Mouse (Mus musculus) liver, adult (tissue): Measurements from ENCODE around the gene Rhog.
A peak's percentile ranks its signal among the peaks of the same experiment; 100 is the strongest.

Source experiments
- GATA4 ChIP-seq: IDR thresholded peaks from 2 replicates; pipeline ENCODE4 v1.6.1; 2014; ENCODE audit warnings: mild to moderate bottlenecking, low read length; ENCODE audit not compliant: insufficient replicate concordance

Rhog gene

GRCm38 (mm10) chr7:102255954-102256353, at the start of gene Rhog:
TSS of gene Rhog (minus strand) at chr7:102256054.
- no peak for TF ChIP-seq GATA4

- TF ChIP-seq GATA4 = no peak
Measured at GRCm38 (mm10) chr7:102305596-102305995, 49.7 kb upstream of the Rhog start.

GRCm38 (mm10) chr7:102302471-102302870, 46.6 kb upstream of the Rhog start:
- no peak for TF ChIP-seq GATA4

GRCm38 (mm10) chr7:102300761-102301160, 44.9 kb upstream of the Rhog start:
- no peak for TF ChIP-seq GATA4

GRCm38 (mm10) chr7:102293234-102293633, 37.4 kb upstream of the Rhog start:
- TF ChIP-seq GATA4 = no peak

- TF ChIP-seq GATA4 = no peak
Measured at GRCm38 (mm10) chr7:102292228-102292627, 36.4 kb upstream of the Rhog start.

- TF ChIP-seq GATA4 = no peak
Measured at GRCm38 (mm10) chr7:102289466-102289865, 33.6 kb upstream of the Rhog start.

GRCm38 (mm10) chr7:102282261-102282660, 26.4 kb upstream of the Rhog start:
- no peak for TF ChIP-seq GATA4

GRCm38 (mm10) chr7:102281403-102281802, 25.5 kb upstream of the Rhog start:
- no peak for TF ChIP-seq GATA4

- no peak for TF ChIP-seq GATA4
Measured at GRCm38 (mm10) chr7:102272422-102272948, 16.6 kb upstream of the Rhog start.

- no peak for TF ChIP-seq GATA4
Measured at GRCm38 (mm10) chr7:102268395-102268748, 12.5 kb upstream of the Rhog start.

GRCm38 (mm10) chr7:102267601-102268394, 11.9 kb upstream of the Rhog start, which contains the start of gene Stim1:
TSS of gene Stim1 (plus strand) at chr7:102267806.
- TF ChIP-seq GATA4 = peak; percentile 31; the same call in 1 of the 2 replicates

GRCm38 (mm10) chr7:102267113-102267579, 11.3 kb upstream of the Rhog start:
- TF ChIP-seq GATA4 = no peak

- no peak for TF ChIP-seq GATA4
Measured at GRCm38 (mm10) chr7:102266401-102267042, 10.7 kb upstream of the Rhog start.

GRCm38 (mm10) chr7:102263020-102263419, 7.2 kb upstream of the Rhog start:
- no peak for TF ChIP-seq GATA4

GRCm38 (mm10) chr7:102260518-102260917, 4.7 kb upstream of the Rhog start:
- TF ChIP-seq GATA4 = no peak
